Mouse (Mus musculus) liver, postnatal 0 days (tissue): Measurements from ENCODE around the gene Ndufv1.

Experiments
- CTCF ChIP-seq: sonication (generic); IDR thresholded peaks from 2 replicates; pipeline ENCODE4 v1.5.1; 2016; ENCODE audit warnings: antibody characterized with exemption, low read depth
- EP300 ChIP-seq: IDR thresholded peaks from 2 replicates; pipeline ENCODE4 v1.6.1; 2016; ENCODE audit warnings: antibody characterized with exemption, low read depth, mild to moderate bottlenecking

- TF ChIP-seq CTCF (no peak), EP300 (no peak)
Measured at GRCm38 (mm10) chr19:4055947-4056693, 43.5 kb upstream of the Ndufv1 start.
